Mouse (Mus musculus) megakaryocyte, embryonic 14.5 days (primary cell): Measurements from ENCODE around the gene Ano2.

ENCODE experiments used
- FLI1 ChIP-seq: IDR thresholded peaks from 2 replicates; pipeline ENCODE4 v1.6.1; 2012; ENCODE audit warnings: low read length, inconsistent platforms, mixed read lengths
- GATA1 ChIP-seq: IDR thresholded peaks from 3 replicates; pipeline ENCODE4 v1.6.1; 2012; ENCODE audit warnings: mixed read lengths, low read length, inconsistent platforms, borderline replicate concordance

GRCm38 (mm10) chr6:125773256-125773655, 83.0 kb downstream of the Ano2 start:
- TF ChIP-seq GATA1, result no peak
- no peak for TF ChIP-seq FLI1
